Mouse (Mus musculus): ENCODE results near the gene Sbno1. TPM values are rescaled to one million over a fixed set of nuclear protein-coding genes. Genes with fewer than 3 reads are reported as not detected.

The Sbno1 gene
- polyA plus RNA-seq, 1 experiment from 2014 or later: 56.2 TPM

DNA sequence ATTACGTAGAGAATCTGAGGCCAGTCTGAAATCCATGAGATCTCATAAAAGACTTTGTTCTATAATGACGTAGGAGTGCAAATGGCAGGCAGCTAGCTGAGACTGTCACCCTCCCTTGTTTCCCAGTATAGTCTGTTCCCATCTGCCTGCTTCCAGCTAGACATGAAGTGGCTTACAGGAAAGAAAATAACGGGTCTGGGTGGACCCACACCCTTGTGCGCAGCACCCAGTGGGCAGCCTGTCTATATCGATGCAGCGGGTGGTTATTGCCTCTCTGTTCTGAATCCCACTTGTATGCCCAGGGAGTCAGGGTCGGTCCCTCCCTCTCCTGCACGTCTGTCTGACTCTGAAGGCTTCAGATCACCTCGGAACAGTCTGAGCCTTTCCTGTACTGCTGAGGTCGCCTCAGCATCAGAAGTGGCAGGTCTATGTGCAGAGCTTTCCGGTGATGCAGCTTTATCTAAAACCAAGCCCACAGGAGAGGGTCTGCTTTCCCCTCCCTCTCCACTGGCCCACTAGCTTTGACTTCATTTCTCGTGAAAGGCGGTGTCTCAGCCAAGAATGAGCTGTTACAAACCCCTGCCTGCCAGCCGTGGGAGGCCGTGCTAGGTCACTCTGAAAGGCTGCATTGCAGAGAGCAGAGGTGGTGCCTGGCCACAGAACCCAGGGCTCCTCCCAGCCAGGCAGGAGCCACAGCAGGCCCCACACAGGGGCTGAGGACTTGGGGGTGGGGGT, 26.9 kb upstream of the Sbno1 start:
- TF ChIP-seq CTCF (IDR thresholded peaks at IDR 0.05; ENCODE audit: low read depth): no peak
- no peaks in the 10 kb centered on the region; the same call in 1 of the 2 replicates for H3K4me1 ChIP-seq (replicated peaks; ENCODE audit: insufficient read depth, low read length)
- no peak overlapping the region for H3K9ac ChIP-seq (ENCODE audit: low read depth, low read length)
- H3K36me3 ChIP-seq (ENCODE audit: insufficient read depth, low read length): peaks cover 66% of the 10 kb centered on the region
- 74% methylated on average over 15 of the region's 15 CpGs for WGBS
- no peak overlapping the region for H3K4me2 ChIP-seq (ENCODE audit: low read length)
- no peaks in the 10 kb centered on the region for H3K27me3 ChIP-seq (ENCODE audit: insufficient read depth, low read length)
- no peaks in the 10 kb centered on the region for H3K9me3 ChIP-seq (replicated peaks; ENCODE audit: low read length)
- no peak overlapping the region for H3K4me3 ChIP-seq (replicated peaks; ENCODE audit: low read depth, low read length)
- ATAC-seq (replicated peaks; ENCODE audit: low FRiP score, low read depth) (no peak), DNase-seq (ENCODE audit: low spot score) (no peak)
- H3K27ac ChIP-seq: peak overlapping the region; percentile 64

- Histone ChIP-seq H3K27ac (no peak overlapping the region), H3K4me1 (replicated peaks; ENCODE audit: insufficient read depth, low read length) (no peaks in the 10 kb centered on the region; the same call in 1 of the 2 replicates), H3K4me3 (replicated peaks; ENCODE audit: low read depth, low read length) (no peak overlapping the region), H3K36me3 (ENCODE audit: insufficient read depth, low read length) (peaks cover 52% of the 10 kb centered on the region), H3K27me3 (ENCODE audit: insufficient read depth, low read length) (no peaks in the 10 kb centered on the region), H3K9ac (ENCODE audit: low read depth, low read length) (no peak overlapping the region), H3K9me3 (replicated peaks; ENCODE audit: low read length) (no peaks in the 10 kb centered on the region), H3K4me2 (ENCODE audit: low read length) (no peak overlapping the region)
- DNase-seq (ENCODE audit: low spot score) (no peak), ATAC-seq (replicated peaks; ENCODE audit: low FRiP score, low read depth) (no peak)
- TF ChIP-seq CTCF (IDR thresholded peaks at IDR 0.05; ENCODE audit: low read depth): no peak
- WGBS: 73% methylated on average over 16 of the region's 16 CpGs
Measured at GRCm38 (mm10) chr5:124450641-124451340, 25.0 kb upstream of the Sbno1 start.

GRCm38 (mm10) chr5:124450051-124450450, 24.2 kb upstream of the Sbno1 start:
- 80% methylated on average over 7 of the region's 7 CpGs for WGBS
- Histone ChIP-seq H3K4me3 (replicated peaks; ENCODE audit: low read depth, low read length) (no peak overlapping the region), H3K4me2 (ENCODE audit: low read length) (no peak overlapping the region), H3K4me1 (replicated peaks; ENCODE audit: insufficient read depth, low read length) (no peaks in the 10 kb centered on the region; the same call in 1 of the 2 replicates), H3K9ac (ENCODE audit: low read depth, low read length) (no peak overlapping the region), H3K36me3 (ENCODE audit: insufficient read depth, low read length) (peaks cover 51% of the 10 kb centered on the region), H3K27me3 (ENCODE audit: insufficient read depth, low read length) (no peaks in the 10 kb centered on the region), H3K27ac (no peak overlapping the region), H3K9me3 (replicated peaks; ENCODE audit: low read length) (no peaks in the 10 kb centered on the region)
- ATAC-seq (replicated peaks; ENCODE audit: low FRiP score, low read depth) (no peak), DNase-seq (ENCODE audit: low spot score) (no peak)
- no peak for TF ChIP-seq CTCF (IDR thresholded peaks at IDR 0.05; ENCODE audit: low read depth)

DNA sequence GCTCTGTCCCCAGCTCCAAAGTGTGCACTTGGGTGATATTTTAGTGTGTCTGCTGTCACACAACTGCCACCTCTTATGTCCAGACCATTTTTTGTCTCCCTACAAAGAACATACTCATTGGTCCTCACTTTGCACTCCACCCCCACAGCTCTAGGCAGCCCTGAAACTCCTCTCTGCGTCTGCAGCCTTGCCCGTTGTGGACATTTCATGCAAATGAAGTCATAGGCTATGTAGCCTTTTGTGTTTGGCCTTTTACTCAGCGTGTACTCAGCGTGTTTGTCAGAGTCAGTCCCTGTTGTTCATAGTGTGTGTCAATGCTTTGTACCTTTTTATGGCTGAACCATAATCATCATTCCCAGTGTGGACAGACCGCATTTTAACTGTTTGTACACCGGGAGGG, 23.7 kb upstream of the Sbno1 start:
- TF ChIP-seq CTCF (IDR thresholded peaks at IDR 0.05; ENCODE audit: low read depth): no peak
- H3K9ac ChIP-seq (ENCODE audit: low read depth, low read length): no peak overlapping the region
- H3K9me3 ChIP-seq (replicated peaks; ENCODE audit: low read length): no peaks in the 10 kb centered on the region
- 71% methylated on average over 6 of the region's 6 CpGs for WGBS
- H3K27me3 ChIP-seq (ENCODE audit: insufficient read depth, low read length): no peaks in the 10 kb centered on the region
- peaks cover 49% of the 10 kb centered on the region for H3K36me3 ChIP-seq (ENCODE audit: insufficient read depth, low read length)
- H3K4me3 ChIP-seq (replicated peaks; ENCODE audit: low read depth, low read length): no peak overlapping the region
- peaks cover 5% of the 10 kb centered on the region for H3K4me1 ChIP-seq (replicated peaks; ENCODE audit: insufficient read depth, low read length)
- ATAC-seq (replicated peaks; ENCODE audit: low FRiP score, low read depth): no peak
- no peak for DNase-seq (ENCODE audit: low spot score)
- no peak overlapping the region for H3K4me2 ChIP-seq (ENCODE audit: low read length)
- no peak overlapping the region for H3K27ac ChIP-seq

DNA sequence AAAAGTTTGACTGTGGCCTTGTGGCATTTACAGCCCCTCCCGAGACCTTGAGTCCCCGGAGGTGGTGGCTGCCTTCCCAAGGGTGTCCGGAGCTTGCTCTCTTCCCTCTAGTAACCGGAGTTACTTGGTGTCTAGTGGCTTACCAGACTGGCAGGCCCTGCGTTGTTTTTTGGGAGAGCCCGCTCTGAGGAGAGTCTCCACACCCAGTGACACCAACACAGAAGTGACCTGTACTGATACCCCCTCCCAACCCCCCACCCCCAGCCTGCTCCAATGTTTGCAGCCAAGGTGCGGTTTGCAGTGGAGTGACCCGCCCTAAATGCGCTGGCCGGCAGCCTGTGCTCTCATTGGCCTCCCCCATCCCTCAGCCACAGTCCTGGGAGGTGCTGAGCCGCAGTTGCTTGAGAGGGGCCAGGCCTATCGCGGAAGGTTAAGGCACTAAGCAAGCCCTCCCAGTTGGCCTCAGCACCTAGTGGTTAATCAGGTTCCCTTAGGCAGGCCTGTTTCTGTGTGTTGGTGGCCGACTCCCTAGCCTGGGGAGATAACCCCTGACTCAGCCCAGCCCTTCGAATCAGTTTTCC, 20.6 kb upstream of the Sbno1 start:
- Histone ChIP-seq H3K36me3 (ENCODE audit: insufficient read depth, low read length) (peaks cover 31% of the 10 kb centered on the region), H3K4me1 (replicated peaks; ENCODE audit: insufficient read depth, low read length) (peaks cover 6% of the 10 kb centered on the region), H3K4me2 (ENCODE audit: low read length) (peak overlapping the region; percentile 87), H3K4me3 (replicated peaks; ENCODE audit: low read depth, low read length) (peak overlapping the region; percentile 76), H3K9me3 (replicated peaks; ENCODE audit: low read length) (no peaks in the 10 kb centered on the region), H3K27ac (peak overlapping the region; percentile 88), H3K9ac (ENCODE audit: low read depth, low read length) (peak overlapping the region; percentile 87), H3K27me3 (ENCODE audit: insufficient read depth, low read length) (no peaks in the 10 kb centered on the region)
- peak; percentile 39 for TF ChIP-seq CTCF (IDR thresholded peaks at IDR 0.05; ENCODE audit: low read depth)
- DNase-seq (ENCODE audit: low spot score) (peak; percentile 87), ATAC-seq (replicated peaks; ENCODE audit: low FRiP score, low read depth) (peak; percentile 77)
- WGBS: 2% methylated on average over 15 of the region's 15 CpGs

DNA sequence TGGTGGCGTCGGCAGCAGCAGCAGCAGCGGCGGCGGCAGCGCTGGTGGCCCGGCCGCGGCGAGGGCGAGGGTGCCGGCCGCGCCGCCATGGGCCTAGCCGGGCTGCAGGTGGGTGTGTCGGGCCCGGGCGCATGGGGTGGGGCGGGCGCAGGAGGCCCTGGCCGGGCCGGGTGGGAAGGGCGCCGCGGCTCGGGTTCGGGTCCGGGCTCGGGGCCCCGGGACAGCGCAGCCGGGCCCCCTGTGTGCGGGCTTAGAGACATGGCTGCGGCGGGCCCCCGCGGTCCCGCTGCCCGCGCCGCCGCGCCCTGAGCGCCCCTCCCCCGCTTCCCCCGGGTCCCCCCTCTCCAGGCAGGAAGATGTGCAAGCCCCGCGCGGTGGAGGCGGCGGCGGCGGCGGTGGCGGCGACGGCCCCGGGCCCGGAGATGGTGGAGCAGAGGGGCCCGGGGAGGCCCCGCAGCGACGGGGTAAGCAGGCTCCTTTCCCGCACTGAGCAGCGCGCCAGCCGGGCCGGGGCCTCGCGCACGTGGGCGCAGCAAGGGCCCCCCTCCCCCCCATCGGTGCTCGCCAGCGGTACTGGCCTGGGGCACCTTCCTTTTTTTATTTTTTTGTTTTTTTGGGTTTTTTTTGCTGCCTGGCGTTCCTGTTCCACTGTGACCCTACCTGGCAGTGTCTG, 20.0 kb upstream of the Sbno1 start:
- H3K4me3 ChIP-seq (replicated peaks; ENCODE audit: low read depth, low read length): peak overlapping the region; percentile 76
- under 1% methylated on average over 21 of the region's 77 CpGs for WGBS
- H3K27ac ChIP-seq: peak overlapping the region; percentile 88
- peaks cover 25% of the 10 kb centered on the region for H3K36me3 ChIP-seq (ENCODE audit: insufficient read depth, low read length)
- peak overlapping the region; percentile 87 for H3K9ac ChIP-seq (ENCODE audit: low read depth, low read length)
- peaks cover 8% of the 10 kb centered on the region for H3K4me1 ChIP-seq (replicated peaks; ENCODE audit: insufficient read depth, low read length)
- no peak for TF ChIP-seq CTCF (IDR thresholded peaks at IDR 0.05; ENCODE audit: low read depth)
- no peaks in the 10 kb centered on the region for H3K9me3 ChIP-seq (replicated peaks; ENCODE audit: low read length)
- DNase-seq (ENCODE audit: low spot score) (peak; percentile 10), ATAC-seq (replicated peaks; ENCODE audit: low FRiP score, low read depth) (peak; percentile 55)
- H3K4me2 ChIP-seq (ENCODE audit: low read length): peak overlapping the region; percentile 87
- no peaks in the 10 kb centered on the region for H3K27me3 ChIP-seq (ENCODE audit: insufficient read depth, low read length)

Data from kidney, postnatal 0 days (tissue).